Mouse (Mus musculus) thymus, postnatal 36 days (tissue): ENCODE data around the gene Cep152.

ENCODE experiments used
- DNase-seq, 2 experiments: peaks; one replicate each; pipeline ENCODE4 v3.0.0; 2022; ENCODE audit warnings: mixed read lengths in 2 of 2

Gene Cep152

DNA sequence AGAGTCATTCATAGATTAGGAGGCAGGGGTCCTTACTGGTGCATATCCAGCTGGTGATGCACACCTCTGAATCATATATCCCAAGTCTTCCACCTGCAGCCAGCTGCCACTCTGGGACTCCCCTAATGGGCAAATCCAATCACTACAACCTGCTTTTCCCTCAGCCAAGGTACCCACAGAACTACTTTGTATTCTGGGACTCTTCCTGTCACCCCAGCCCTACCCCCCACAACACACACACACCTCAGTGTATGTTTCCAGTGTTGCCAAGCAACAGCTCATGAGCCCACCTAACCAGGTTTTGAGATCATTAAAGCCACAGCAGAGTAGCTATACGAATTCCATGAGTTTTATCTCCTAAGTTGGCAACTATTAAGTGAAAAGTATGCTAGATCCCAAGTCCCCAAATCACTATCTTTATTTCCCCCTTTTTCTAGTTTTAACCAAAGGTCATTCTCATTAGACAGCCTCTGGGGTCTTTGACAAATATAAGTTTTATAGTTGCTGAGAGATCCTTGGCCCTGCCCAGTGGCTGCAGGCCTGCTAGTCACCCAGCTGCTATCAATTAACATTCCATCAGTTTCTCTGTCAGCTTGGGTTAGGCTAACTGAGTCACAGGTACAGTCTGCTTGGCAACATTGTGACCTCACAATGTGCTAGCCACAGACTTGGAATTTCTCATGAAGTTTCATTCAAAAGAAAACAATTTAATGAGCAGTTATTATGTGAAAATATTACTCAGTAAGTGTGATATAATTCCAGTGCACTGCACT, 75.9 kb downstream of the Cep152 start:
- DNase-seq: no peak

DNA sequence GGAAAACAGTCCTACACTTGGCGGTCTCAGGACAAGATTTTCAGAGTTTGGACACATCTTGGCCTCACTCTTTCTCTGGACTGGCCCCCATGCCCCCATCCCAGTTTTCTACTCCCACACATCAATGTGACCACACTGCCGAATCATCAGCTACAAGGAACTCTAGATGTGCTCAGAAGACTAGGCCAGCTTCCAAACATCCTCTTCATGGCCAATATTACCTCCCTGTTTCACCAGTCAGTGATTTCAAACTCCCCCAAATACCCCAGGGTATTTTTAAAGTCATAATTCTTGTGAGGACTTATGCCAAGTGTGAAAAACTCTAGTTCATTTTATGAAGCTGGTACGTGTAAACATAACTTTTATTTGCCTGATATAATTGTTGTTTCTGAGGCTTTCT, 79.9 kb downstream of the Cep152 start:
- no peak for DNase-seq

DNA sequence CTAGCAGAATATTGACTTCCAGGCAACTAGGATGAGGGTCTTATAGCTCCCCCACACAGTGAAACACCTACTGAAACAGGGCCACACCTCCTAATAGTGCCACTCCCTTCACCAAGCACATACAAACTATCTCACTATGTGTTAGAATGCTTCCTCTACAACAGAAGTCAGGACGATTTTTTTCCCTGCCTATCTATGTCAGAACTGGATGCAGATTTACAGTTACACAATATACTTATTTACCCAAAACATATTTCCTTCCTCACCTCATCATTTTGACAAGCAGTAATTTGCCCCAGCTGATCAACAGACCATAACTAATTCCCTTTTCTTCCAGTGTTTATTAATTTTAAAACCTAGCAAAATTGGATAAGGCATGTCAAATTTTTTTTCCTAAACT, 81.3 kb downstream of the Cep152 start:
- DNase-seq: no peak

DNA sequence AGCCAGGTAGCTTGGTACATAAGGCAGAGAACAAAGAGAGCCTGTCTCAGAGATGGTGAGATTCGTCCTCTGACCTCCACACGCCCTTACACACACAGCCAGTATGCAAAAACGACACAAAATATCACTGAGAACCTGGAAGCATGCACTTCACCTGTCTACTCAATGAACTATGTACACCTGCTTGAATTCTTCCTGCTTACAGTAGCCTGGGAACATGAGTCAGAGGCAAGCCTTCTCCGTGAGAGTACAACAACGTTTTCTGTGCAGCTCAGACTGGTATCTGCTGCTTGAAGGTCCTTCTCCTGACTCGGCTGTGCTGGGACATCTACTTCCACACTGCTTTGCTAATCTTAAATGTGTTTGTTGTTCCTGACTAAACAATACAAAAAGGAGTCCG, 83.5 kb downstream of the Cep152 start:
- DNase-seq: no peak

DNA sequence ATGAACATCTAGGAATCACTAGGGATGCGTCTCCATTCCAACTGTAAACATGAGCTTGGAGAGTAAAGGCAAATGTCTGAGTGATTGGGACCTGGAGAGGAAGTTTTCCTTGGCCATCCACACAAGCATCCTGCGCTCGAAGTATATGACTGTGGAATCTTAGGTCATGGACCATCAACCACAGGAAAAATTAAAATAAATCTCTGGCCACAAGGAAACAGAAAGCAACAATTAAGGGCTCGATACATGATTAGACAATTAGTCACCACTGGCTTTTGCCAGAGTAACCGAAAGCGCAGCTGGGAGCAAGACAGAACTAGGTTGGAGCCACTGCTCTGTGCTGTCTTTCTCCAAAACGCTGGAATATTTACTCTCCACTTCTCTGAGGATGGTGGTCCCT, 84.3 kb downstream of the Cep152 start:
- no peak for DNase-seq

DNA sequence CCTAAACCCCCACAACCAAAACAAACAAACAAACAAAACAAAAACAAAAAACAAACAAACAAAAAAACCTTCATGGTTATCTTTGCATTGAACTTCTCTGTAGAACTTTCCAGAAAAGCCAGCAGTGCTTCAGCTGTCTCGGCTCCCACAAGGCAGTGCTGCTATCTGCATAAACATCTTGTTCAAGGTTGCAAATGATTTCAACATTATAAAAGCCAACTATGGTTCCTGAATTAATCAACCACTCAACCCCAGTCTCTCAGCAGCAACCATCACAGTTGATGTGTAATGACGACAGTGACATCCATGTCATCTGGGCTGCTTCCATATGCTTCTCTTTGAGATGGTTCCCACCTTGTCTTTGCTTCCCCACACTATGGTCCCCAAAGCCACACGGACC, 85.3 kb downstream of the Cep152 start:
- DNase-seq: no peak

DNA sequence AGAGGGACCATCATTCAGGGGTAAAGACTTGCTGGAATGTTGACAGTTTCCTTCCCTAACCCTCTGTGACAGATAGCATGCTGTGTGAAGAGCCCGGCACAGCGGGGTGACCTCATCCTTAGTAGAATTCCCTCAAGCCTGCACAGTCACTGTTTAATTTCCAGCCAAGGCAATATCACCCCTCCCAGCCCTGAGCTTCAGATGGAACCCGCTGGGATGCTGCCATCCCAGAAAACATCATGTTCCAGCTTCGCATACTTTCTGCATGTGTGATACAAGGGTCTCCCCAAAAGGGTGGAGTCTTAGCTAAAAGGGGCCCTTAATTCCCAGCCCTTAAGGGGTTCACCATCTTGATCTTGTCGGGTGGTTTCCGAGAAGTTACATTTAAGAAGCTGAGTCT, 94.2 kb downstream of the Cep152 start:
- no peak for DNase-seq

DNA sequence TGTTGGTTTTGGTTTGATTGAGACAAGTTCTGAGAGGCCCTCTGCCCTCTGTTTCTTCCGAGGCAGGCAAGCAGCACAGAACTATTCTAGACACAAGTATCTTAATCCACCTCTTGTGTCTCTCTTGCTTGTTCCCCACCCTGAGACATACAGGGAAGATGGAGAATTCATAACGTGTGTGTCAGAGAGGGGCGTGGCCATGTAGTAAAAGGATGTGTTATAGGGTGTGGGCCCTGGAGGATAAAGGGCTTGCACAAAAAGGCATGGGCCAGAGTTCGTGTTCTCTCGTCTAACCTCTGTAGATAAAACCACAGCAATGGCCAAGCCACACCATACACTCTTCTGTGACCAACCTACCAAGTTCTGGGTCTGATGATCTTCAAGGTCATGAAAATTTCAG, 98.3 kb downstream of the Cep152 start:
- no peak for DNase-seq

DNA sequence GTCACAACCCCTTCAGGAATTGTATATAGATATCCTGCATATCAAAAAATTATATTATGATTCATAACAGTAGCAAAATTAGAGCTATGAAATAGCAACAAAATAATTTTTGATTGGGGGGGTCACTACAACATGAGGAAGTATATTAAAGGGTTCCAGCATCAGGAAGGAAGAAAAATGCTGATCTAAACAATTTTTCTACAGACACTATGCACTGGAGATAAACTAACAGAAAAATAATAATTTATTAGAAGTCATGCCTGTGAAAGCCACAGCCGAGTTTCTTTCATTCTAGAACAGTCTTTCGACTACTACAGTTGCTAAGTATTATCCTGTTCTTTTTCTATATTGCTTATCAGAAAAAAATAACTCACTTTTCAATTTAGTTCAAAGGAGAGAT, 99.4 kb downstream of the Cep152 start:
- DNase-seq: no peak

DNA sequence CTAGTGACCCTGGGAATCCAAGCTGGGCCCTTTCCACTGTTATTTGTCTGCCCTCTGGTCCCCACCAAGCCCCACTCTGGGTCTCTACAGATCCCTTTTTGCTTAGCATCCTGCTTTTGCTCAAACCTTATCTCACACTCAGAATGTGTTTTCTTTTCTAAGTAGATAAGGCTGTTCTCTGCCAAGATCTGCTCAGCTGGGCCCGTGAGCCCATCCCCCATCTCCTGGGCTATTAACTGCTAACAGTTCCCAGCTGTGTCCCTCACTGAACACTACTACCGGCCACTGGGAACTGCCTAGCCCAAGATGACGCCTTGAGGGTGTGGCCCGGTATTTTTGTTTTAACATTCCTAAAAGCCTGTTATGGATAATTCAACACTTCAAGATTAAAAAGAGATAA, 108.3 kb downstream of the Cep152 start:
- DNase-seq: no peak

DNA sequence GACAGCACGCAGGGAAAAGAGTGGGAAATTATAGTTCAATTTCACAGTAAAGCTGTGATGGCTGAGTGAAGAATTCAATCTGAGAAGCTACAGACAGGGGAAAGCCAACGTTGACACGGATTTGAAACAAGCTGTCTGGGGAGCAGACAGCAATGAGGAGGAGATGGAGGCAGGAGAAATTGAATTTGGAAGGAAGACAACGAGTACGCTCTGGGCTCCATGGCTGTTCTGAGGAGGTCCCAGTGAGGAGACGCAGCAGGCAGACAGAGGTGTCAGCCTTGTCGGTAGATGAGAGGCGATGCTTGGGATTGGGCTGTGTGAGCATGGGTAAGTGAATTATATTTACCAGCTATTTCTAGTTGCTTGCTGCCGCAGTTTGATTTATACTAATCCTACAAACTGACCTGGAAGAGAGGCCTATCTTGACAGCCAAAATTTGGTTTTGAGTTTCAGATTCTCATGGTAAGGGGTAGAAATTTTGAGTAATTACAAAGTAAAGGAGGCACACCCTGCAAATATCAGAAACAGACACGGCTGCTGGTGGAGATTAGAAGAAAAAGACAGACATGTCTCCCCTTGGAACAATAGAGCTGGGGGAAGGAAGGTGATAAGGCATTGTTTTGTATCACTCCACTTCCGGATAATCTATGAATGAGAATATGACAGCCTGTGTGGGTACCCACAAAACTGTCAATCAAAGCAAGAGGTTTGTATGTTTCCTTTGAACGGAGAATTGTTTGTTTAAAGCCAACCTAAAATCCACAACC, 109.4 kb downstream of the Cep152 start:
- DNase-seq: no peak

DNA sequence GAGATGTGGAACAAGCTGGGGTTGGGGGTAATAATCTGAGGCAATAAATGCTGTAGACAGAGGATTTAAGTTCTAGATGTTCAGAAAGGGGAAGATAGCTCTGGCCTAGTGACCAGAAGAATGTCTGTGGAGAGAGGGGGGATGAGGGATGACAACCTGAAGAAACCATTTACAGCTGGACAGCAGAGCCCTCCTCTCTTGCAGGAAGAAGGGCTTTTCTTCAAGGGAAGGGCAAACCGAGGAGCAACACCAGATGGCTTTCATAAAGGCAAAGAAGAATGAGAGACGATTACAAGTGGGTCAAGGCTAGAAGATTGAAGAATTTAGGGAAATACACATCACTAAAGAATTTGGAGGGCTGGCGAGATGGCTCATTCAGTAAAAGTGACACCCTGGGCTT, 110.5 kb downstream of the Cep152 start:
- DNase-seq: no peak
